In genomic region chr12:109532392-109532791, GRCm38 (mm10) we compare ENCODE assay signal across 17 mouse cellular contexts.
DNase-seq lines count a peak whose midpoint lies in the region; ATAC-seq and TF ChIP-seq lines count a peak whose summit lies in the region.
"Had no signal": no experiment of that assay in that cellular context is flagged by ENCODE, and none has a peak within 500 bp of the region (broad histone marks: within the 10 kb centered on the region; RNA-seq: fewer than 3 reads in every experiment).

No protein-coding gene starts in this region.

- peak; percentile 36 for DNase-seq in lung, postnatal 0 days (ENCODE audit: low spot score)
- DNase-seq in lung, postnatal 4 days, result no peak
- peak; percentile 64 for DNase-seq in intestine, embryonic 14.5 days (ENCODE audit: low spot score)
- no peak for DNase-seq in stomach, postnatal 0 days (ENCODE audit: low spot score)
- DNase-seq in frontal cortex, postnatal 25 days (ENCODE audit: low spot score in 2 of 2), result no peak
- no peak for DNase-seq in cerebellum, postnatal 14 days
- DNase-seq: cerebellum, adult 9-10 months; gastrocnemius, adult 2 months; heart, adult 2 months; heart, postnatal 10 days; kidney, postnatal 10 days; thymus, postnatal 36 days had no signal

- no peaks in the 10 kb centered on the region for H3K27me3 ChIP-seq in lung, postnatal 0 days (replicated peaks; ENCODE audit: insufficient read depth, low read length)
- H3K27me3 ChIP-seq in intestine, embryonic 14.5 days (replicated peaks; ENCODE audit: control insufficient read depth, insufficient read depth, low read length), result no peaks in the 10 kb centered on the region
- peaks cover 57% of the 10 kb centered on the region for H3K27me3 ChIP-seq in liver, embryonic 12.5 days (replicated peaks)
- H3K27me3 ChIP-seq in stomach, postnatal 0 days (ENCODE audit: control insufficient read depth, insufficient read depth, low read length), result no peaks in the 10 kb centered on the region
- 0 out of 2 replicates have a peak, but pooled peaks cover 4% of the 10 kb centered on the region for H3K27me3 ChIP-seq in forebrain, embryonic 13.5 days

- no peak overlapping the region for H3K4me2 ChIP-seq in lung, postnatal 0 days (replicated peaks; ENCODE audit: low read depth, low read length)
- H3K4me2 ChIP-seq in intestine, embryonic 14.5 days (ENCODE audit: low read length), result no peak overlapping the region
- H3K4me2 ChIP-seq in liver, embryonic 12.5 days, result no peak overlapping the region
- H3K4me2 ChIP-seq in stomach, postnatal 0 days (replicated peaks; ENCODE audit: low read depth), result no peak overlapping the region
- H3K4me2 ChIP-seq in forebrain, embryonic 13.5 days, result no peak overlapping the region
- H3K4me2 ChIP-seq: forebrain, embryonic 12.5 days; midbrain, embryonic 12.5 days had no signal

- H3K27ac ChIP-seq in lung, postnatal 0 days (ENCODE audit: low read length), result peak overlapping the region; percentile 26; the same call in 1 of the 2 replicates
- peak overlapping the region; percentile 60; the same call in 1 of the 2 replicates for H3K27ac ChIP-seq in intestine, embryonic 14.5 days (ENCODE audit: low read depth)
- H3K27ac ChIP-seq in liver, embryonic 12.5 days, result peak overlapping the region; percentile 52
- H3K27ac ChIP-seq in stomach, postnatal 0 days (replicated peaks), result peak overlapping the region; percentile 49; the same call in 1 of the 2 replicates
- no peak overlapping the region for H3K27ac ChIP-seq in forebrain, embryonic 13.5 days
- H3K27ac ChIP-seq: forebrain, embryonic 12.5 days; gastrocnemius, adult 2 months; heart, adult 2 months; midbrain, embryonic 12.5 days had no signal

- no peak for TF ChIP-seq CTCF in lung, postnatal 0 days (IDR thresholded peaks at IDR 0.05)
- TF ChIP-seq CTCF in stomach, postnatal 0 days (IDR thresholded peaks at IDR 0.05; ENCODE audit: low read depth), result no peak

- no peak overlapping the region for H3K4me3 ChIP-seq in lung, postnatal 0 days (ENCODE audit: low read depth, low read length)
- no peak overlapping the region for H3K4me3 ChIP-seq in intestine, embryonic 14.5 days (ENCODE audit: low read depth, low read length)
- H3K4me3 ChIP-seq in liver, embryonic 12.5 days, result no peak overlapping the region
- H3K4me3 ChIP-seq in stomach, postnatal 0 days (ENCODE audit: low read depth, low read length), result no peak overlapping the region
- no peak overlapping the region for H3K4me3 ChIP-seq in forebrain, embryonic 13.5 days
- H3K4me3 ChIP-seq: forebrain, embryonic 12.5 days; gastrocnemius, adult 2 months; heart, adult 2 months; midbrain, embryonic 12.5 days had no signal

- H3K9ac ChIP-seq in lung, postnatal 0 days (replicated peaks; ENCODE audit: low read depth), result no peak overlapping the region
- H3K9ac ChIP-seq in intestine, embryonic 14.5 days (ENCODE audit: low read length), result no peak overlapping the region
- H3K9ac ChIP-seq in liver, embryonic 12.5 days, result no peak overlapping the region
- H3K9ac ChIP-seq in stomach, postnatal 0 days (ENCODE audit: low read length), result no peak overlapping the region
- no peak overlapping the region for H3K9ac ChIP-seq in forebrain, embryonic 13.5 days
- H3K9ac ChIP-seq: forebrain, embryonic 12.5 days; midbrain, embryonic 12.5 days had no signal

- TF ChIP-seq EP300 in lung, postnatal 0 days (IDR thresholded peaks at IDR 0.05), result peak; percentile 36; the same call in 1 of the 2 replicates
- no peak for TF ChIP-seq EP300 in stomach, postnatal 0 days (optimal IDR thresholded peaks at IDR 0.05)

- peaks cover 13% of the 10 kb centered on the region for H3K4me1 ChIP-seq in lung, postnatal 0 days (ENCODE audit: insufficient read depth, low read depth, low read length)
- peaks cover 44% of the 10 kb centered on the region for H3K4me1 ChIP-seq in intestine, embryonic 14.5 days (replicated peaks; ENCODE audit: control insufficient read depth, insufficient read depth, low read length)
- peaks cover 50% of the 10 kb centered on the region for H3K4me1 ChIP-seq in liver, embryonic 12.5 days
- H3K4me1 ChIP-seq in stomach, postnatal 0 days (replicated peaks; ENCODE audit: control insufficient read depth, insufficient read depth), result peaks cover 8% of the 10 kb centered on the region
- peaks cover 19% of the 10 kb centered on the region for H3K4me1 ChIP-seq in forebrain, embryonic 13.5 days

- no peaks in the 10 kb centered on the region; the same call in 1 of the 2 replicates for H3K9me3 ChIP-seq in lung, postnatal 0 days (ENCODE audit: low read length)
- peaks cover 32% of the 10 kb centered on the region for H3K9me3 ChIP-seq in intestine, embryonic 14.5 days (ENCODE audit: control insufficient read depth, low read length)
- H3K9me3 ChIP-seq in liver, embryonic 12.5 days (replicated peaks), result peaks cover 1% of the 10 kb centered on the region; the same call in 1 of the 2 replicates
- 0 out of 2 replicates have a peak, but pooled peaks cover 4% of the 10 kb centered on the region for H3K9me3 ChIP-seq in stomach, postnatal 0 days (ENCODE audit: control insufficient read depth, low read length)
- peaks cover 42% of the 10 kb centered on the region for H3K9me3 ChIP-seq in forebrain, embryonic 13.5 days (replicated peaks)

- 20% methylated on average over 8 of the region's 8 CpGs for WGBS in lung, postnatal 0 days
- WGBS in intestine, embryonic 14.5 days, result 16% methylated on average over 8 of the region's 8 CpGs
- WGBS in liver, embryonic 12.5 days (ENCODE audit: insufficient replicate concordance), result 40% methylated on average over 8 of the region's 8 CpGs
- WGBS in stomach, postnatal 0 days, result 21% methylated on average over 8 of the region's 8 CpGs
- WGBS in forebrain, embryonic 13.5 days, result 71% methylated on average over 8 of the region's 8 CpGs

- no peaks in the 10 kb centered on the region for H3K36me3 ChIP-seq in lung, postnatal 0 days (ENCODE audit: insufficient read depth, low read length)
- no peaks in the 10 kb centered on the region for H3K36me3 ChIP-seq in intestine, embryonic 14.5 days (ENCODE audit: control insufficient read depth, insufficient read depth, low read length)
- no peaks in the 10 kb centered on the region for H3K36me3 ChIP-seq in liver, embryonic 12.5 days
- no peaks in the 10 kb centered on the region for H3K36me3 ChIP-seq in stomach, postnatal 0 days (ENCODE audit: control insufficient read depth, insufficient read depth, low read length)
- 0 out of 2 replicates have a peak, but pooled peaks cover 3% of the 10 kb centered on the region for H3K36me3 ChIP-seq in forebrain, embryonic 13.5 days (ENCODE audit: poor library complexity, severe bottlenecking)
- H3K36me3 ChIP-seq: forebrain, embryonic 12.5 days; midbrain, embryonic 12.5 days had no signal

- ATAC-seq in lung, postnatal 0 days, result peak; percentile 39
- ATAC-seq in intestine, embryonic 14.5 days (replicated peaks; ENCODE audit: low FRiP score, low TSS enrichment, low read depth), result no peak
- no peak for ATAC-seq in liver, embryonic 12.5 days
- peak; percentile 14; the same call in 1 of the 2 replicates for ATAC-seq in stomach, postnatal 0 days (ENCODE audit: low FRiP score, low TSS enrichment)
- no peak for ATAC-seq in forebrain, embryonic 13.5 days
- ATAC-seq: activated CD4-positive, CD25-positive, alpha-beta regulatory T cell, adult 4 months had no signal

Comparison
In these comparisons a context has a peak if more than half of its experiments do, and no peak if none do; other contexts are left out.
1. DNase-seq: peak in lung, postnatal 0 days (single experiment) and intestine, embryonic 14.5 days (single experiment); none in lung, postnatal 4 days (0 of 2), stomach, postnatal 0 days (single experiment), frontal cortex, postnatal 25 days (0 of 2) and cerebellum, postnatal 14 days (0 of 2).
2. ATAC-seq: peak in lung, postnatal 0 days (single experiment) and stomach, postnatal 0 days (single experiment); none in intestine, embryonic 14.5 days (single experiment), liver, embryonic 12.5 days (single experiment) and forebrain, embryonic 13.5 days (single experiment).